Mouse (Mus musculus) liver, adult 2 months (tissue): ENCODE measurements around the gene Abca3.

Experiments used
- CTCF ChIP-seq: fragments of 200-500 bp; IDR thresholded peaks from 2 replicates; pipeline ENCODE4 v1.5.1; 2011; ENCODE audit warnings: low read depth, low read length, control low read depth
- POLR2A ChIP-seq: fragments of 200-500 bp; IDR thresholded peaks from 2 replicates; pipeline ENCODE4 v1.6.1; 2011; ENCODE audit warnings: low read length, control low read depth; ENCODE audit not compliant: insufficient read depth; ENCODE audit errors: extremely low read depth

- TF ChIP-seq POLR2A = no peak
- TF ChIP-seq CTCF = peak; percentile 62
These were observed 39.4 kb downstream of the Abca3 start for GRCm38 (mm10) chr17:24391149-24391548.
